Mouse (Mus musculus) midbrain, embryonic 16.5 days (tissue): ENCODE measurements around the gene Jup. TPM values are rescaled to one million over a fixed set of nuclear protein-coding genes. Genes with fewer than 3 reads are reported as not detected.

Source experiments
- ATAC-seq: fragments of 200-750 bp; cut with Nextera tagmentation; 2 replicates; pipeline ENCODE4 v1.8.0; 2017; ENCODE audit warnings: moderate TSS enrichment
- H3K27ac ChIP-seq: fragments of 300-500 bp; sonication (generic); 2 replicates; pipeline ENCODE4 v1.5.1; 2014; ENCODE audit warnings: mild to moderate bottlenecking, low read length, mixed read lengths
- H3K27me3 ChIP-seq: fragments of 300-500 bp; sonication (generic); 2 replicates; pipeline ENCODE4 v1.6.1; 2014; ENCODE audit warnings: low read depth, low read length, mixed read lengths; ENCODE audit not compliant: control insufficient read depth, insufficient read depth
- H3K36me3 ChIP-seq: fragments of 300-500 bp; sonication (generic); 2 replicates; pipeline ENCODE4 v1.6.1; 2014; ENCODE audit warnings: mild to moderate bottlenecking, low read length, moderate library complexity, mixed read lengths; ENCODE audit not compliant: control insufficient read depth, insufficient read depth
- H3K4me1 ChIP-seq: fragments of 300-500 bp; sonication (generic); 2 replicates; pipeline ENCODE4 v1.6.1; 2014; ENCODE audit warnings: mild to moderate bottlenecking, low read length, mixed read lengths; ENCODE audit not compliant: control insufficient read depth, insufficient read depth
- H3K4me2 ChIP-seq: fragments of 300-500 bp; sonication (generic); 2 replicates; pipeline ENCODE4 v1.6.1; 2014; ENCODE audit warnings: mild to moderate bottlenecking, low read length, mixed read lengths
- H3K4me3 ChIP-seq: fragments of 300-500 bp; sonication (generic); 2 replicates; pipeline ENCODE4 v1.5.1; 2014; ENCODE audit warnings: low read depth, mild to moderate bottlenecking, low read length, moderate library complexity, mixed read lengths
- H3K9ac ChIP-seq: fragments of 300-500 bp; sonication (generic); 2 replicates; pipeline ENCODE4 v1.6.1; 2014; ENCODE audit warnings: low read depth, low read length, mixed read lengths
- H3K9me3 ChIP-seq: fragments of 300-500 bp; sonication (generic); replicated peaks from 2 replicates; pipeline ENCODE4 v1.6.1; 2014; ENCODE audit warnings: mild to moderate bottlenecking, low read length, mixed read lengths; ENCODE audit not compliant: control insufficient read depth, poor library complexity, severe bottlenecking
- WGBS: fragments of 180-500 bp; shearing (Covaris S2); extraction: QIAGEN DNeasy Blood & Tissue Kit; methylation state at CpG from one replicate; pipeline ENCODE4 v1.1.7; 2014; 5-methylcytosine and 5-hydroxymethylcytosine counted together
- polyA plus RNA-seq: library from polyadenylated mRNA; unstranded; fragments of >200 nt; fragmentation: Nextera tagmentation; extraction: Ambion mirVana; gene quantifications from 2 replicates; pipeline ENCODE4 v1.2.1, GENCODE M21; 2015

Gene Jup
- polyA plus RNA-seq, 1 experiment from 2014 or later, result 99.7 TPM

DNA sequence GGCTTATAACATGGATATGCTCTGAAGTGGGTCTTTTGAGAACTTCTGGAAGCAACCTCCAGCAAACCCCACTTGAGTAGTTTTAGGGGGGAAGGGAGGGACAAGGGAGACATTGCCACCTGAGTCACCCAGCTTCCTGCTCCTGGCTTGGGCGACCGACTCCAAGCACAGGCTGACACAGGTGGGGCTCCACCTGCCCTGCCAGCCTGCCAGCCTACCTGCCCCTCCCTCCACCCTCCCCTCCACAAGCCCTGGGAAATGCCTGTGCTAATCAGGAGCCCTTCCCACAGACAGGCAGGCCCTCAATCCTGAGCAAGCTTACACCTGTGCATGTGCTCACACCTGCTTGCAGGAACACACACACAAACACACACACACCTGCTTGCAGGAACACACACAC lies 5.1 kb upstream of the Jup start:
- no peaks in the 10 kb centered on the region for H3K4me1 ChIP-seq
- H3K36me3 ChIP-seq, result no peaks in the 10 kb centered on the region
- H3K4me3 ChIP-seq, result no peak overlapping the region
- no peaks in the 10 kb centered on the region for H3K9me3 ChIP-seq
- H3K27me3 ChIP-seq, result no peaks in the 10 kb centered on the region
- no peak for ATAC-seq
- WGBS, result 85% methylated on average over 2 of the region's 2 CpGs
- no peak overlapping the region for H3K27ac ChIP-seq
- H3K9ac ChIP-seq, result no peak overlapping the region
- H3K4me2 ChIP-seq, result no peak overlapping the region

- Histone ChIP-seq H3K27ac (no peak overlapping the region), H3K4me1 (no peaks in the 10 kb centered on the region), H3K9ac (no peak overlapping the region), H3K27me3 (no peaks in the 10 kb centered on the region), H3K4me3 (no peak overlapping the region), H3K9me3 (no peaks in the 10 kb centered on the region), H3K36me3 (no peaks in the 10 kb centered on the region), H3K4me2 (no peak overlapping the region)
- WGBS, result 62% methylated on average over 6 of the region's 6 CpGs
- ATAC-seq, result no peak
These were observed 4.7 kb upstream of the Jup start for GRCm38 (mm10) chr11:100402240-100402639.

DNA sequence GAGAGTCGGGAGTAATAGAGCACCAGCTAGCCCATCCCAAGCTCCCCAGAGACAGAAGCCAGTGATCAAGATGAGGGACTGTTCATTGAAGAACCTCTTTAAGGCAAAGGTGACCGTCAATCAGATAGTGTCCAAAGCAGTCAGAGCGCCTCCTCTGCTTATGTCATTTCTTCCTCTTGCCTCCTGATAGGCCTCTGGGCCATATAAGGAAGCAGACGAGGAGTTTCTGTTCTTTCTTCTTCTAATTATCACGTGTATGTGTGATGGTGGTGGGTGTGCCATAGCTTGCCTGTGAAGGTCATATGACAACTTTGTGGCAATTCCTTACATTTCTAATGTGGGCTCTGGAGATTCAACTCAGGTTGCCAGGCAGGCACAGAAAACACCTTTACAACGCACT lies 3.3 kb upstream of the Jup start:
- Histone ChIP-seq H3K27me3 (no peaks in the 10 kb centered on the region), H3K9me3 (no peaks in the 10 kb centered on the region), H3K27ac (no peak overlapping the region), H3K4me2 (no peak overlapping the region), H3K36me3 (no peaks in the 10 kb centered on the region), H3K4me1 (peaks cover 8% of the 10 kb centered on the region), H3K4me3 (no peak overlapping the region), H3K9ac (no peak overlapping the region)
- ATAC-seq, result no peak
- WGBS, result 87% methylated on average over 6 of the region's 6 CpGs

DNA sequence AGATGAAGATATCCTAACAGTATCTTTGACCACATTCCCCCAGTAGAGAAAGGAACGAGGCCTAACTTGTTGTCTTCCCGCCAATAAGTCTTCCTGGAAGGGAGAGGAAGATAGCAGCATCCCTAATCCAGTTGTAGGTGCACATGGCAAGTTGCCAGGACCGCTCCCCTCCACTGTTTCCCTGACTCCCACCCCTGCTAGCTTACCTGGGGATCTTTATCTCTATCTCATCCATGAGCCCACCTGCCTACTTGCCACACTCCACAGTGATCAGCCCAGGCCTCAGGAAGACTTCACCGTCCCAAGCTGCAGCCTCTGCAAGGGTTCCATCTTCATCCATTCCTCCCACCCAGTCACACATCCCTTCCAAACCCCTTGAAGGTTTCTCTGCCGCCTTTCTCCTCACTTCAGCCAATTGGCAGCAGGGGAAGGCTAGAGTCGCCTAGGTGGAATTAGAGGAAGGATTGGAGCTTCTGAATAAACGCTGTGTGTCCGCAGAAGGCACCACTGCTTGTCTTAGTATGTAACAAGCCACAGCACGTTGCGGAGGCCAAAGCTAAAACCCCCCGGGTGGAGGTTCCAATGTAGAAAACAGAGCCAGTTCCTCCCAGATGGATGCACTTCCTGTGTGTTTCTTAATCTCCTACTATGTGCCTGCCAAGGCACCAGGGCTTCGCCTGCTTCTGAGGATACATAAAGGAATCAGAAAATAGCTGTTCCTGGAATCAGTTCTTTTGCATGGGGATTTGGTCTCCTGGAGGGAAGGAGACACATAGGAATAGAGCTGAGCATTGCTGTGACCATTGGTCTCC lies 2.4 kb upstream of the Jup start:
- no peaks in the 10 kb centered on the region for H3K36me3 ChIP-seq
- no peak overlapping the region for H3K27ac ChIP-seq
- H3K27me3 ChIP-seq, result no peaks in the 10 kb centered on the region
- peaks cover 17% of the 10 kb centered on the region for H3K4me1 ChIP-seq
- 78% methylated on average over 12 of the region's 12 CpGs for WGBS
- no peak overlapping the region for H3K4me2 ChIP-seq
- no peak overlapping the region for H3K4me3 ChIP-seq
- no peak overlapping the region for H3K9ac ChIP-seq
- ATAC-seq, result no peak
- no peaks in the 10 kb centered on the region for H3K9me3 ChIP-seq

DNA sequence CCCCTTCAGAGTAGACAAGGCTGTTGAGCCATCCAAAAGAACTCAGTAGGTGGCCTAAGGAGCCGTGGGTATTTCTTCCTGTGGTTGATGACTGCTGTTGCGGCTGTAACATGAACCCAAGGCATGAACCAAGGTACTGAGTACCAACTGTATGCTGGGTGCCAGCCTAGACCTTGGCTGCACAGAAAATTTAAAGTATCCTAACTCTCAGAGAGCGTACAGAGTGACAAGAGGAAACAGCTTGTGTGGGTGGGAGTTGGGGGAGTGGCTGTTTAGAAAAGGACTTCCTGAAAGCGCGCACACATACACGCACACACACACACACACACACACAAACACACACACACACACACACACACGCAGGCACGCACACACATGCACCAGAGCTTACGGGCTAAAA lies 1.8 kb upstream of the Jup start:
- H3K27me3 ChIP-seq, result no peaks in the 10 kb centered on the region
- no peak overlapping the region for H3K27ac ChIP-seq
- H3K9me3 ChIP-seq, result no peaks in the 10 kb centered on the region
- WGBS, result 85% methylated on average over 9 of the region's 9 CpGs
- no peak overlapping the region for H3K4me2 ChIP-seq
- H3K4me1 ChIP-seq, result peaks cover 20% of the 10 kb centered on the region
- ATAC-seq, result no peak
- H3K9ac ChIP-seq, result no peak overlapping the region
- H3K4me3 ChIP-seq, result no peak overlapping the region
- no peaks in the 10 kb centered on the region for H3K36me3 ChIP-seq

DNA sequence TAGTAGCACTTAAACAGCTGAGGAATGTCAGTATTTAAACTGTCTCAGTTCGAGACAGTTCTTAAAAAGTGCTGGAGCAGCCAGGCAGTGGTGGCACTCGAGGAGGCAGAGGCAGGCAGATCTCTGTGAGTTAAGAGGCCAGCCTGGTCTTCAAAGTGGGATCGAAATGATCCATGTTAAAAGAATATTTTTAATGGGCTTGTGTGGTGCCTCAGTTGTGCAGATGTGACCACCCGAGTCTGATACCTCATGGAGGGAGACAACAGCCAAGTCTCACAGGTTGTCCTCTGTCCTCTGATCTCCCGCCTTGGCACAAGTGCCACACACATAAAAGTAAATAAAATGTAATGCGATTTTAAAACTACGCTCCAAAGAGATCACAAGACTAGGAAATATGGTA lies 954 bp upstream of the Jup start:
- WGBS, result 95% methylated on average over 7 of the region's 7 CpGs
- no peaks in the 10 kb centered on the region for H3K36me3 ChIP-seq
- H3K4me1 ChIP-seq, result peaks cover 20% of the 10 kb centered on the region
- H3K27me3 ChIP-seq, result no peaks in the 10 kb centered on the region
- no peak overlapping the region for H3K9ac ChIP-seq
- H3K4me2 ChIP-seq, result peak overlapping the region; percentile 66; the same call in 1 of the 2 replicates
- H3K27ac ChIP-seq, result no peak overlapping the region
- ATAC-seq, result no peak
- no peak overlapping the region for H3K4me3 ChIP-seq
- H3K9me3 ChIP-seq, result no peaks in the 10 kb centered on the region

GRCm38 (mm10) chr11:100396886-100397599 lies 520 bp downstream of the Jup start:
- H3K9ac ChIP-seq, result peak overlapping the region; percentile 89
- H3K4me3 ChIP-seq, result peak overlapping the region; percentile 83
- WGBS, result 3% methylated on average over 41 of the region's 42 CpGs
- peak overlapping the region; percentile 77 for H3K27ac ChIP-seq
- H3K4me2 ChIP-seq, result peak overlapping the region; percentile 66
- peaks cover 20% of the 10 kb centered on the region for H3K4me1 ChIP-seq
- no peaks in the 10 kb centered on the region for H3K9me3 ChIP-seq
- no peaks in the 10 kb centered on the region for H3K36me3 ChIP-seq
- no peaks in the 10 kb centered on the region for H3K27me3 ChIP-seq
- ATAC-seq, result peak; percentile 33

DNA sequence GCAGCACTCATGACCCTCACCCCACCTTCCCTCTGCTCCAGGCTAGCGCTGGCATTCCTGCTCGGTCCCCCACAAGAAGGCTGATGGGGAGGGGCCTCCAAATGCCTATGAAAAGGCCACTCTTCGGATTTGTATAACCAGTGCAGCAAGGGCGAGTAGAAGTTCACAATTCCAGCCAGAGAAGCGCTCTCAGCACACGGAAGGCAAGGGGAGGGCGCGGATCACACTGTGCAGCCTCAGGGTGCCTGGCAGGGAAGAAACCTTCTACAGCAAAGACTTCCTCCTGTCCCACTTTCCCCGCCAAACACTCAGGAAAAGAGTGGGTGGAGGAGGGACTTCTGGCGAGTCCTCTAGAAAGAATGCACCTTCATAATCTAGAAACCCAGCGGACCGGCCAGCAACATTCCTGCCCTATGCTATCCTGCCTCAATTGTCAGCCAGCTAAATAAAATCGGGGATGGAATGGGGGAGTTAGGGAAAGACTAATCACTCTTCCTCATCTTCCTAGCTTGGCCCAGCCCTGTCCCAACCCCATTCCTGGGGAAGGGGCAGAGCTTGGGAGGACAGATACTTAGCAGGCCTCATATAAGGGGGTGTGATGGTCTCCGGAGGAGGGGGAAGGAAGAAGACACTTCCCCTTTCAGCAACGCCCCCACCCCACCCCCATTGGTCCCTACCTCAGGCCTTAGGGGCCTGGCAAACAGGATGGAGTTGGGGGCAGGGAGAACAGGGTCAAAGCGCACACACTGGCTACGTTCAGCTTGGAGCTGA lies 1.5 kb downstream of the Jup start:
- H3K36me3 ChIP-seq, result no peaks in the 10 kb centered on the region
- peak overlapping the region; percentile 66 for H3K4me2 ChIP-seq
- peaks cover 20% of the 10 kb centered on the region for H3K4me1 ChIP-seq
- H3K27ac ChIP-seq, result no peak overlapping the region; the same call in 1 of the 2 replicates
- H3K9me3 ChIP-seq, result no peaks in the 10 kb centered on the region
- peak overlapping the region; percentile 37 for H3K9ac ChIP-seq
- no peak for ATAC-seq
- 30% methylated on average over 16 of the region's 17 CpGs for WGBS
- peak overlapping the region; percentile 83 for H3K4me3 ChIP-seq
- no peaks in the 10 kb centered on the region for H3K27me3 ChIP-seq
